Mouse (Mus musculus) layer of hippocampus, postnatal 14 days (tissue): ENCODE data around the gene Scap. TPM values are rescaled to one million over a fixed set of nuclear protein-coding genes. Genes with fewer than 3 reads are reported as not detected.
A peak's percentile ranks its signal among the peaks of the same experiment; 100 is the strongest.

ENCODE experiments used
- DNase-seq, 2 experiments: peaks; one replicate each; pipeline ENCODE4 v3.0.0; 2021 to 2022; ENCODE audit warnings: low spot score in 2 of 2, mixed read lengths in 1 of 2
- long read RNA-seq, 2 experiments: library from polyadenylated mRNA; stranded (forward); transcript quantifications; one replicate each; pipeline ENCODE4 v2.0.0; 2021
- total RNA-seq, 2 experiments: library from RNA; stranded (reverse); gene quantifications; 2 replicates each; pipeline ENCODE4 v1.2.3; 2021

The Scap gene
- 10 to 100 TPM; 91.7 to 93.1 TPM for total RNA-seq
- long read RNA-seq, experiment 1, full-length matches to known transcripts = 36 of 86 reads
- long read RNA-seq, experiment 1, partial matches to known transcripts = 30 of 86 reads
- long read RNA-seq, experiment 1, other reads (novel, unspliced or antisense) = 20 of 86 reads
- long read RNA-seq, experiment 2, full-length matches to known transcripts = 18 of 65 reads
- long read RNA-seq, experiment 2, partial matches to known transcripts = 32 of 65 reads
- long read RNA-seq, experiment 2, other reads (novel, unspliced or antisense) = 15 of 65 reads

GRCm38 (mm10) chr9:110333135-110333895 lies at the start of gene Scap:
Gene Scap (plus strand): TSS chr9:110333288.
- DNase-seq = peak; percentile 98

- DNase-seq = no peak
Measured at GRCm38 (mm10) chr9:110284075-110284697, 48.9 kb upstream of the Scap start.

- peak; percentile 55 to 89 for DNase-seq
Measured at GRCm38 (mm10) chr9:110287321-110287924, 45.7 kb upstream of the Scap start.

GRCm38 (mm10) chr9:110293254-110293718 lies 39.8 kb upstream of the Scap start:
- DNase-seq = peak; percentile 51 to 61

GRCm38 (mm10) chr9:110293873-110294415 lies 39.1 kb upstream of the Scap start:
- DNase-seq = no peak

- no peak for DNase-seq
Measured at GRCm38 (mm10) chr9:110294786-110295185, 38.3 kb upstream of the Scap start.

- DNase-seq = peak; percentile 87 to 91
Measured at GRCm38 (mm10) chr9:110296867-110297627, 36.0 kb upstream of the Scap start.

- peak in 1 of 2 experiments; percentile 24 for DNase-seq
Measured at GRCm38 (mm10) chr9:110304516-110304915, 28.6 kb upstream of the Scap start.

- DNase-seq = peak; percentile 94 to 97
Measured at GRCm38 (mm10) chr9:110304969-110305651, 28.0 kb upstream of the Scap start, which contains the start of gene Elp6. Gene Elp6 (plus strand): TSS chr9:110305173.

- DNase-seq = no peak
Measured at GRCm38 (mm10) chr9:110306371-110306770, 26.7 kb upstream of the Scap start.

GRCm38 (mm10) chr9:110314706-110315105 lies 18.4 kb upstream of the Scap start:
- no peak for DNase-seq

GRCm38 (mm10) chr9:110315410-110315809 lies 17.7 kb upstream of the Scap start:
- no peak for DNase-seq

GRCm38 (mm10) chr9:110315904-110316303 lies 17.2 kb upstream of the Scap start:
- DNase-seq = no peak

- DNase-seq = no peak
Measured at GRCm38 (mm10) chr9:110316503-110316902, 16.6 kb upstream of the Scap start.

- DNase-seq = no peak
Measured at GRCm38 (mm10) chr9:110320769-110321168, 12.3 kb upstream of the Scap start.

- DNase-seq = no peak
Measured at GRCm38 (mm10) chr9:110322972-110323371, 10.1 kb upstream of the Scap start.

- DNase-seq = no peak
Measured at GRCm38 (mm10) chr9:110324181-110324580, 8.9 kb upstream of the Scap start.

GRCm38 (mm10) chr9:110328178-110328577 lies 4.9 kb upstream of the Scap start:
- no peak for DNase-seq

- no peak for DNase-seq
Measured at GRCm38 (mm10) chr9:110328946-110329630, 4.0 kb upstream of the Scap start.
